Mouse (Mus musculus) heart, embryonic 10.5 days (tissue): ENCODE results near the gene C77080. TPM values are rescaled to one million over a fixed set of nuclear protein-coding genes. Genes with fewer than 3 reads are reported as not detected.
A peak's percentile ranks its signal among the peaks of the same experiment; 100 is the strongest.

Source experiments
- DNase-seq: peaks from one replicate; pipeline ENCODE4 v3.0.0-alpha.2; 2017; ENCODE audit warnings: low spot score
- H3K27ac ChIP-seq: fragments of 300-500 bp; sonication (generic); 2 replicates; pipeline ENCODE4 v1.5.1; 2016; ENCODE audit warnings: mild to moderate bottlenecking
- H3K27me3 ChIP-seq: fragments of 300-500 bp; sonication (generic); 2 replicates; pipeline ENCODE4 v1.6.1; 2016; ENCODE audit warnings: mild to moderate bottlenecking; ENCODE audit not compliant: poor library complexity, insufficient read depth, severe bottlenecking
- H3K36me3 ChIP-seq: fragments of 300-500 bp; sonication (generic); 2 replicates; pipeline ENCODE4 v1.6.1; 2016; ENCODE audit warnings: mild to moderate bottlenecking, moderate library complexity
- H3K4me1 ChIP-seq: fragments of 300-500 bp; sonication (generic); 2 replicates; pipeline ENCODE4 v1.6.1; 2016; ENCODE audit warnings: mild to moderate bottlenecking
- H3K4me3 ChIP-seq: fragments of 300-500 bp; sonication (generic); 2 replicates; pipeline ENCODE4 v1.5.1; 2016; ENCODE audit warnings: mild to moderate bottlenecking, moderate library complexity
- H3K9me3 ChIP-seq: fragments of 300-500 bp; sonication (generic); 2 replicates; pipeline ENCODE4 v1.6.1; 2016; ENCODE audit warnings: mild to moderate bottlenecking, moderate library complexity
- WGBS: fragments of 180-500 bp; shearing (Covaris S2); methylation state at CpG from one replicate; pipeline ENCODE4 v1.1.7; 2016; 5-methylcytosine and 5-hydroxymethylcytosine counted together
- microRNA-seq: library from miRNA; unstranded; fragments of <30 nt; microRNA quantifications from one replicate; pipeline ENCODE4, GENCODE M21; 2017
- polyA plus RNA-seq: library from polyadenylated mRNA; unstranded; fragments of >200 nt; fragmentation: Nextera tagmentation; extraction: Ambion mirVana; gene quantifications from 2 replicates; pipeline ENCODE4 v1.2.1, GENCODE M21; 2016

The C77080 gene
- polyA plus RNA-seq, 1 experiment from 2014 or later, result 2.7 TPM

GRCm38 (mm10) chr4:129188041-129188659 is 73.1 kb downstream of the C77080 start:
- 49% methylated on average over 5 of the region's 5 CpGs for WGBS
- DNase-seq, result no peak
- no peaks in the 10 kb centered on the region for H3K9me3 ChIP-seq

GRCm38 (mm10) chr4:129179560-129179959 is 81.6 kb downstream of the C77080 start:
- Histone ChIP-seq H3K36me3 (peaks cover 80% of the 10 kb centered on the region), H3K27me3 (no peaks in the 10 kb centered on the region), H3K27ac (no peak overlapping the region), H3K4me3 (no peak overlapping the region), H3K4me1 (no peaks in the 10 kb centered on the region), H3K9me3 (no peaks in the 10 kb centered on the region)
- no peak for DNase-seq
- 83% methylated on average over 1 of the region's 1 CpGs for WGBS

More at GRCm38 (mm10) chr4:129188041-129188659, 73.1 kb downstream of the C77080 start:
- Histone ChIP-seq H3K4me3 (peak overlapping the region; percentile 99), H3K4me1 (peaks cover 27% of the 10 kb centered on the region), H3K27me3 (no peaks in the 10 kb centered on the region), H3K36me3 (peaks cover 18% of the 10 kb centered on the region; the same call in 1 of the 2 replicates), H3K27ac (peak overlapping the region; percentile 97)

GRCm38 (mm10) chr4:129172529-129172928 is 88.7 kb downstream of the C77080 start:
- WGBS, result 61% methylated on average over 1 of the region's 1 CpGs
- peaks cover 81% of the 10 kb centered on the region for H3K36me3 ChIP-seq

More at GRCm38 (mm10) chr4:129172529-129172928, 88.7 kb downstream of the C77080 start:
- H3K27me3 ChIP-seq, result no peaks in the 10 kb centered on the region
- DNase-seq, result no peak
- no peaks in the 10 kb centered on the region for H3K4me1 ChIP-seq
- no peak overlapping the region for H3K27ac ChIP-seq
- H3K4me3 ChIP-seq, result no peak overlapping the region
- no peaks in the 10 kb centered on the region for H3K9me3 ChIP-seq

Small RNA genes within 50 kb of the gene (microRNA-seq; reads per million reads assigned to microRNA genes)
- not detected for gene Gm22994

Other genes with a start within 250 kb of the C77080 start
- gene Rnf19b, start 203.1 kb downstream of the C77080 start, polyA plus RNA-seq, result 5.3 and 6.8 TPM in 2 replicates
- 1.1 and 5.6 TPM in 2 replicates for gene Tmem54, start 155.9 kb downstream of the C77080 start, polyA plus RNA-seq
- 1.4 TPM in 1 of 2 replicates, not detected in the other for gene Hpca, start 139.4 kb downstream of the C77080 start, polyA plus RNA-seq
- gene Fndc5, start 124.4 kb downstream of the C77080 start, polyA plus RNA-seq, result 3.3 and 3.9 TPM in 2 replicates
- gene S100pbp, start 71.7 kb downstream of the C77080 start, polyA plus RNA-seq, result 19.9 and 20.1 TPM in 2 replicates
- gene Yars, start 71.6 kb downstream of the C77080 start, polyA plus RNA-seq, result 75.8 and 84.8 TPM in 2 replicates
- 0.42 and 1.2 TPM in 2 replicates for gene Sync, start 26.2 kb upstream of the C77080 start, polyA plus RNA-seq
- gene Rbbp4, start 74.0 kb upstream of the C77080 start, polyA plus RNA-seq, result 329 and 377 TPM in 2 replicates
- 50.0 and 58.8 TPM in 2 replicates for gene Zbtb8os, start 74.3 kb upstream of the C77080 start, polyA plus RNA-seq
- gene Zbtb8a, start 116.7 kb upstream of the C77080 start, polyA plus RNA-seq, result 7.5 and 9.3 TPM in 2 replicates
- 3.4 and 3.9 TPM in 2 replicates for gene Zbtb8b, start 179.4 kb upstream of the C77080 start, polyA plus RNA-seq
- 22.4 and 22.9 TPM in 2 replicates for gene Bsdc1, start 200.2 kb upstream of the C77080 start, polyA plus RNA-seq
- gene Tssk3, start 229.6 kb upstream of the C77080 start, polyA plus RNA-seq, result not detected in 2 replicates
- not detected in 2 replicates for gene Fam229a, start 229.8 kb upstream of the C77080 start, polyA plus RNA-seq